Mouse (Mus musculus): ENCODE measurements around the gene Tcp11l1. TPM values are rescaled to one million over a fixed set of nuclear protein-coding genes. Genes with fewer than 3 reads are reported as not detected.

Tcp11l1 gene
- total and polyA plus RNA-seq, 2 experiments from 2014 or later = 1.9 to 28.7 TPM

- Histone ChIP-seq H3K27me3 (ENCODE audit: control insufficient read depth, insufficient read depth, low read length) (no peaks in the 10 kb centered on the region), H3K9ac (replicated peaks; ENCODE audit: low read depth, low read length) (no peak overlapping the region), H3K36me3 (replicated peaks; ENCODE audit: control insufficient read depth, insufficient read depth, low read length) (no peaks in the 10 kb centered on the region), H3K4me1 (ENCODE audit: control insufficient read depth, insufficient read depth) (0 out of 2 replicates have a peak, but pooled peaks cover 4% of the 10 kb centered on the region), H3K9me3 (replicated peaks; ENCODE audit: control insufficient read depth, low read length) (no peaks in the 10 kb centered on the region), H3K4me2 (ENCODE audit: low read depth, low read length) (no peak overlapping the region), H3K4me3 (ENCODE audit: low read depth, low read length) (no peak overlapping the region), H3K27ac (ENCODE audit: low read depth) (no peak overlapping the region)
- 30% methylated on average over 2 of the region's 2 CpGs for WGBS
- TF ChIP-seq CTCF (IDR thresholded peaks at IDR 0.05; ENCODE audit: low read depth) (no peak), EP300 (IDR thresholded peaks at IDR 0.05; ENCODE audit: low read depth) (no peak)
- no peak for DNase-seq (ENCODE audit: low spot score)
- ATAC-seq (ENCODE audit: insufficient read depth, low read depth) = no peak
Measured at GRCm38 (mm10) chr2:104692551-104692950, 19.4 kb downstream of the Tcp11l1 start.

GRCm38 (mm10) chr2:104690720-104691119, 21.2 kb downstream of the Tcp11l1 start:
- Histone ChIP-seq H3K36me3 (replicated peaks; ENCODE audit: control insufficient read depth, insufficient read depth, low read length) (no peaks in the 10 kb centered on the region), H3K4me3 (ENCODE audit: low read depth, low read length) (no peak overlapping the region), H3K9me3 (replicated peaks; ENCODE audit: control insufficient read depth, low read length) (no peaks in the 10 kb centered on the region), H3K9ac (replicated peaks; ENCODE audit: low read depth, low read length) (no peak overlapping the region), H3K4me2 (ENCODE audit: low read depth, low read length) (no peak overlapping the region), H3K27ac (ENCODE audit: low read depth) (no peak overlapping the region), H3K27me3 (ENCODE audit: control insufficient read depth, insufficient read depth, low read length) (no peaks in the 10 kb centered on the region), H3K4me1 (ENCODE audit: control insufficient read depth, insufficient read depth) (0 out of 2 replicates have a peak, but pooled peaks cover 4% of the 10 kb centered on the region)
- TF ChIP-seq CTCF (IDR thresholded peaks at IDR 0.05; ENCODE audit: low read depth) (no peak), EP300 (IDR thresholded peaks at IDR 0.05; ENCODE audit: low read depth) (no peak)
- no peak for DNase-seq (ENCODE audit: low spot score)
- ATAC-seq (ENCODE audit: insufficient read depth, low read depth) = no peak
- 76% methylated on average over 4 of the region's 4 CpGs for WGBS

- no peak overlapping the region for H3K4me3 ChIP-seq (ENCODE audit: low read depth, low read length)
- H3K27ac ChIP-seq (ENCODE audit: low read depth) = no peak overlapping the region
- no peaks in the 10 kb centered on the region for H3K9me3 ChIP-seq (replicated peaks; ENCODE audit: control insufficient read depth, low read length)
- H3K27me3 ChIP-seq (ENCODE audit: control insufficient read depth, insufficient read depth, low read length) = 0 out of 2 replicates have a peak, but pooled peaks cover 5% of the 10 kb centered on the region
- H3K9ac ChIP-seq (replicated peaks; ENCODE audit: low read depth, low read length) = no peak overlapping the region
- no peak for DNase-seq (ENCODE audit: low spot score)
- TF ChIP-seq CTCF (IDR thresholded peaks at IDR 0.05; ENCODE audit: low read depth) (no peak), EP300 (IDR thresholded peaks at IDR 0.05; ENCODE audit: low read depth) (no peak)
- H3K4me1 ChIP-seq (ENCODE audit: control insufficient read depth, insufficient read depth) = 0 out of 2 replicates have a peak, but pooled peaks cover 4% of the 10 kb centered on the region
- no peak for ATAC-seq (ENCODE audit: insufficient read depth, low read depth)
- H3K4me2 ChIP-seq (ENCODE audit: low read depth, low read length) = no peak overlapping the region
- peaks cover 5% of the 10 kb centered on the region for H3K36me3 ChIP-seq (replicated peaks; ENCODE audit: control insufficient read depth, insufficient read depth, low read length)
- 76% methylated on average over 8 of the region's 8 CpGs for WGBS
Measured at GRCm38 (mm10) chr2:104688724-104689123, 23.2 kb downstream of the Tcp11l1 start.

GRCm38 (mm10) chr2:104688321-104688720, 23.6 kb downstream of the Tcp11l1 start:
- 88% methylated on average over 3 of the region's 3 CpGs for WGBS

GRCm38 (mm10) chr2:104687261-104687660, 24.7 kb downstream of the Tcp11l1 start:
- 0 out of 2 replicates have a peak, but pooled peaks cover 5% of the 10 kb centered on the region for H3K27me3 ChIP-seq (ENCODE audit: control insufficient read depth, insufficient read depth, low read length)
- H3K27ac ChIP-seq (ENCODE audit: low read depth) = no peak overlapping the region
- TF ChIP-seq EP300 (IDR thresholded peaks at IDR 0.05; ENCODE audit: low read depth) (no peak), CTCF (IDR thresholded peaks at IDR 0.05; ENCODE audit: low read depth) (no peak)
- WGBS = 58% methylated on average over 3 of the region's 3 CpGs
- H3K9me3 ChIP-seq (replicated peaks; ENCODE audit: control insufficient read depth, low read length) = no peaks in the 10 kb centered on the region
- no peak overlapping the region for H3K4me2 ChIP-seq (ENCODE audit: low read depth, low read length)
- H3K4me3 ChIP-seq (ENCODE audit: low read depth, low read length) = no peak overlapping the region
- peaks cover 11% of the 10 kb centered on the region for H3K36me3 ChIP-seq (replicated peaks; ENCODE audit: control insufficient read depth, insufficient read depth, low read length)
- H3K9ac ChIP-seq (replicated peaks; ENCODE audit: low read depth, low read length) = no peak overlapping the region
- no peak for DNase-seq (ENCODE audit: low spot score)
- no peaks in the 10 kb centered on the region for H3K4me1 ChIP-seq (ENCODE audit: control insufficient read depth, insufficient read depth)
- ATAC-seq (ENCODE audit: insufficient read depth, low read depth) = no peak

More at GRCm38 (mm10) chr2:104688321-104688720, 23.6 kb downstream of the Tcp11l1 start:
- Histone ChIP-seq H3K27ac (ENCODE audit: low read depth) (no peak overlapping the region), H3K9ac (replicated peaks; ENCODE audit: low read depth, low read length) (no peak overlapping the region), H3K27me3 (ENCODE audit: control insufficient read depth, insufficient read depth, low read length) (0 out of 2 replicates have a peak, but pooled peaks cover 5% of the 10 kb centered on the region), H3K9me3 (replicated peaks; ENCODE audit: control insufficient read depth, low read length) (no peaks in the 10 kb centered on the region), H3K4me2 (ENCODE audit: low read depth, low read length) (no peak overlapping the region), H3K36me3 (replicated peaks; ENCODE audit: control insufficient read depth, insufficient read depth, low read length) (peaks cover 8% of the 10 kb centered on the region), H3K4me3 (ENCODE audit: low read depth, low read length) (no peak overlapping the region), H3K4me1 (ENCODE audit: control insufficient read depth, insufficient read depth) (0 out of 2 replicates have a peak, but pooled peaks cover 4% of the 10 kb centered on the region)
- TF ChIP-seq CTCF (IDR thresholded peaks at IDR 0.05; ENCODE audit: low read depth) (no peak), EP300 (IDR thresholded peaks at IDR 0.05; ENCODE audit: low read depth) (no peak)
- ATAC-seq (ENCODE audit: insufficient read depth, low read depth) = no peak
- DNase-seq (ENCODE audit: low spot score) = no peak

GRCm38 (mm10) chr2:104685418-104685817, 26.6 kb downstream of the Tcp11l1 start:
- 5% methylated on average over 13 of the region's 13 CpGs for WGBS
- ATAC-seq (ENCODE audit: insufficient read depth, low read depth) = peak; percentile 87
- H3K4me2 ChIP-seq (ENCODE audit: low read depth, low read length) = no peak overlapping the region
- no peaks in the 10 kb centered on the region for H3K4me1 ChIP-seq (ENCODE audit: control insufficient read depth, insufficient read depth)
- H3K27ac ChIP-seq (ENCODE audit: low read depth) = no peak overlapping the region
- no peak overlapping the region for H3K9ac ChIP-seq (replicated peaks; ENCODE audit: low read depth, low read length)
- no peak overlapping the region for H3K4me3 ChIP-seq (ENCODE audit: low read depth, low read length)
- H3K36me3 ChIP-seq (replicated peaks; ENCODE audit: control insufficient read depth, insufficient read depth, low read length) = peaks cover 18% of the 10 kb centered on the region
- DNase-seq (ENCODE audit: low spot score) = peak; percentile 82
- H3K9me3 ChIP-seq (replicated peaks; ENCODE audit: control insufficient read depth, low read length) = no peaks in the 10 kb centered on the region
- 0 out of 2 replicates have a peak, but pooled peaks cover 5% of the 10 kb centered on the region for H3K27me3 ChIP-seq (ENCODE audit: control insufficient read depth, insufficient read depth, low read length)
- no peak for TF ChIP-seq EP300 (IDR thresholded peaks at IDR 0.05; ENCODE audit: low read depth)
- peak; percentile 96 for TF ChIP-seq CTCF (IDR thresholded peaks at IDR 0.05; ENCODE audit: low read depth)
